Mouse (Mus musculus) spleen, adult 2 months (tissue): ENCODE measurements around the gene Hmga1.

Experiments used
- CTCF ChIP-seq: fragments of 200-500 bp; IDR thresholded peaks from 2 replicates; pipeline ENCODE4 v1.5.1; 2011; ENCODE audit warnings: mild to moderate bottlenecking, inconsistent platforms; ENCODE audit not compliant: insufficient read depth, insufficient read length, insufficient replicate concordance; ENCODE audit errors: extremely low read depth
- POLR2A ChIP-seq: fragments of 200-500 bp; IDR thresholded peaks from 2 replicates; pipeline ENCODE4 v1.6.1; 2011; ENCODE audit warnings: low read depth, low read length, inconsistent platforms

DNA sequence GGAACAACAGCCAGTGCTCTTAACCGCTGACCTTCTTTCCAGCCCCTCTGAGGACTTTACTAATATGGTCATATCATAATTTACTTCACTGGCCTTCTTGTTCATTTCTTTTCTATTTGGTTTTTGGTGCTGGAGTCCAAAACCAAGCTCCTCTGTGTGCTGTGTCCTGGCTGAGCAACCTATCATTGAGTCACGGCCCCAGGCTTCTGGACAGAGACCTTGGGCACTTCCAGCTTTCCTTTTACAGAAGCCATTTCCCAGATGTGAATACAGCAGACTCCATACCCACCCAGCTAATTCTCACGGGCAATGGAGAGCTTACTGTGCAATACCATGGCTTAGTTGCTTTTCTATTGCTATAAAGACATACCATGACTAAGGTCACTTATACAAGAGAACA, 44.0 kb downstream of the Hmga1 start:
- TF ChIP-seq CTCF (no peak), POLR2A (no peak)
